Mouse (Mus musculus): ENCODE data around the gene Rims3. TPM values are rescaled to one million over a fixed set of nuclear protein-coding genes. Genes with fewer than 3 reads are reported as not detected.

Rims3 gene
- polyA plus RNA-seq, 1 experiment from 2014 or later: 3.8 TPM

DNA sequence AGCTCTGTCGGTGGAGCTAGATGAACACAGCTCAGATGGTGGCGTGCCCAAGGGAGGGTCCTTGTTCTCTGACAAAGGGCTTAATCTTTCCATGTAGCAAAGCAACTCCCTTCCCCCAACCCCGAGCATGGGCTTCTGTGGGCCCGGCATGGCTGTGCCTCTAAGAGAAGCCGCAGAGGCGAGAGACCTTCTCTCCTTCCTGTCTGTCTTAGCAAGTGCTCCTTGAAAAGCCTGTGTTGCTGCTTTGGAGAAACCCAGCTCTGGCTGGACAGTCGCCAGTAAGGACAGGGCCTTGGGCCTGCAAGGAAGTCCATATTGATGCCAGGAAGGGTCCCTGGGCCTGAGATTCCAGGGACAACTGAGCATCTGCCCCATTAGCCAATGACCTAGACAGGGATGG is 40.6 kb downstream of the Rims3 start:
- Histone ChIP-seq H3K36me3 (no peaks in the 10 kb centered on the region), H3K27ac (no peak overlapping the region), H3K4me1 (peaks cover 14% of the 10 kb centered on the region), H3K4me3 (no peak overlapping the region), H3K9me3 (no peaks in the 10 kb centered on the region), H3K4me2 (replicated peaks) (no peak overlapping the region), H3K27me3 (peaks cover 9% of the 10 kb centered on the region; the same call in 1 of the 2 replicates), H3K9ac (no peak overlapping the region)
- WGBS: 79% methylated on average over 7 of the region's 7 CpGs
- no peak for ATAC-seq (ENCODE audit: insufficient number of reproducible peaks, insufficient read depth, low FRiP score, low TSS enrichment)

DNA sequence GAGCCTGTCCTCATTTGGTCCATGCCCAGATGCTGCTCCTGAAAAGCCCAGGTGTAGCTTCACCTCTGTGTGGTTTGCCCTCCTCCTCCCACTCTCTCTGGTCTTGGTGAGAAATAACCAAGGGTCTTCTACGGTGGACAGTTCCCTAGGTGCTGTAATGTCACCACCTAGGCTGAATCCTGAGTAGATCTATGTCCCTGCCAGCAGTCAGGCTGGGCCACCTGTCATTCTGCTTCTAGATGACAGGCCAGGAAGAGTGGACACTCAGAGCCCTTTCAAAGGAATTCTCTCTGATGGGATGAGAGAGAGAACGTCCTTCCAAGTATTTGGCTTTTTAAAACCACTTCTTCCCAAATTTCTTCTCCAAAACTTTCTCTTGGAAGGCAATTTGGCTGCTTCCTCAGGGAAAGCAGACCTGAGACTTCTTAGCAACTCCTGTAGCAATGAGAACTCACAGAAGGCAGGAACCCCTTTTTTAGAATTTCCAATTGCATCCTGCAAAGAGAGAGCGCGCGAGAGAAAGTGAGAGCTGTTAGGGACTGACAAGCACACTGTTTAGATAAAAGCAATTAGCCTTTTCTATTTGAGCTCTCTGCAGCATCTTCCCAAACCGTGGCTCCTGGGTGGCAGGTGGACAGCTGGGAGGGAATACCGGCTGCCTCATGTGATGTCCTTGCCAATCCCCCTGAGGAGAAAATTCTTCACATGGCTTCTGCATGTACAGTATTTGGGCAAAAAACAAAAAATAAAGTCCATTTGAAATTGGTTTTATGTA is 41.4 kb downstream of the Rims3 start:
- H3K36me3 ChIP-seq: no peaks in the 10 kb centered on the region
- H3K4me3 ChIP-seq: no peak overlapping the region
- WGBS: 80% methylated on average over 7 of the region's 7 CpGs
- peaks cover 9% of the 10 kb centered on the region; the same call in 1 of the 2 replicates for H3K27me3 ChIP-seq
- no peak overlapping the region for H3K27ac ChIP-seq
- H3K9me3 ChIP-seq: no peaks in the 10 kb centered on the region
- ATAC-seq (ENCODE audit: insufficient number of reproducible peaks, insufficient read depth, low FRiP score, low TSS enrichment): no peak
- no peak overlapping the region for H3K9ac ChIP-seq
- H3K4me2 ChIP-seq (replicated peaks): no peak overlapping the region
- H3K4me1 ChIP-seq: peaks cover 10% of the 10 kb centered on the region

DNA sequence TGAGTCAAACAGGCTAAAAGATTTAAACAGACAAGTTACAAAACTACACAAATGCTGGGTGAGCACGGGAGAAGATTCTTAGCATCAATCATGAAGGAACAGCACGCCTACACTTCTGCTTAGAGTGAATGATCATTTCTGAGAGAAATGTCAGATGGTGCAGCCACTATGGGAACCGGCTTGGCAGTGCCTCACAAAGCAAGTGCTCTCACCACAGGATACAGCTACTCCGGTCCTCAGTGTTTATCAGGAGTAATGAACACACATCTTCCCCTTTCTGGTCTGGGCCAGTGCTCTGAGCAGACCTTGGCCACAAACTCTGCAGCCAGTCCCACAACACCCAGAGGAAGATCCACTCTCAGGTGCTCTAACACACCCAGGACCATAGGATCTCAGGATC is 49.9 kb downstream of the Rims3 start:
- Histone ChIP-seq H3K27me3 (no peaks in the 10 kb centered on the region), H3K9me3 (no peaks in the 10 kb centered on the region), H3K4me3 (no peak overlapping the region), H3K36me3 (no peaks in the 10 kb centered on the region), H3K9ac (no peak overlapping the region), H3K27ac (no peak overlapping the region), H3K4me1 (no peaks in the 10 kb centered on the region), H3K4me2 (replicated peaks) (no peak overlapping the region)
- 73% methylated on average over 4 of the region's 4 CpGs for WGBS
- ATAC-seq (ENCODE audit: insufficient number of reproducible peaks, insufficient read depth, low FRiP score, low TSS enrichment): no peak

DNA sequence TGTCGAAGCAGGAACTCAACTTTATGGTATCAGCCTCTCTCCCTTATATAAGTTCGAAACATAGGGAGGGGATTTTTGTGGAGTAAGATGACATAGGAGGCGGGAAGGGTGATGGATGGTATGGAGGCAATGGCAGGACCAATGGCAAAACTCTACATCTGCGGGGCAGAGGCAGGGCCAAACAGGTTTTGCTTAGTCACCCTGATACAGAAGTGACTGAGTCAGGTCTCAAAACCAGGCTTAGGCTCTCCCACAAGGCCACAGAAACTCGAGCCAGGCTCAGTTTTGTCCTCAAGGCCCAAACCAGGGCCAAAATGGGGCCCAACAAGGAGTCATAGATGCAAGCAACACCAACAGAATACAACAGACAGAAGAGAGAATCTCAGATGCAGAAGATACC is 51.0 kb downstream of the Rims3 start:
- H3K27me3 ChIP-seq: no peaks in the 10 kb centered on the region
- no peaks in the 10 kb centered on the region for H3K36me3 ChIP-seq
- no peak for ATAC-seq (ENCODE audit: insufficient number of reproducible peaks, insufficient read depth, low FRiP score, low TSS enrichment)
- H3K27ac ChIP-seq: no peak overlapping the region
- H3K4me2 ChIP-seq (replicated peaks): no peak overlapping the region
- no peak overlapping the region for H3K9ac ChIP-seq
- 75% methylated on average over 5 of the region's 5 CpGs for WGBS
- H3K4me1 ChIP-seq: no peaks in the 10 kb centered on the region
- no peaks in the 10 kb centered on the region for H3K9me3 ChIP-seq
- no peak overlapping the region for H3K4me3 ChIP-seq

DNA sequence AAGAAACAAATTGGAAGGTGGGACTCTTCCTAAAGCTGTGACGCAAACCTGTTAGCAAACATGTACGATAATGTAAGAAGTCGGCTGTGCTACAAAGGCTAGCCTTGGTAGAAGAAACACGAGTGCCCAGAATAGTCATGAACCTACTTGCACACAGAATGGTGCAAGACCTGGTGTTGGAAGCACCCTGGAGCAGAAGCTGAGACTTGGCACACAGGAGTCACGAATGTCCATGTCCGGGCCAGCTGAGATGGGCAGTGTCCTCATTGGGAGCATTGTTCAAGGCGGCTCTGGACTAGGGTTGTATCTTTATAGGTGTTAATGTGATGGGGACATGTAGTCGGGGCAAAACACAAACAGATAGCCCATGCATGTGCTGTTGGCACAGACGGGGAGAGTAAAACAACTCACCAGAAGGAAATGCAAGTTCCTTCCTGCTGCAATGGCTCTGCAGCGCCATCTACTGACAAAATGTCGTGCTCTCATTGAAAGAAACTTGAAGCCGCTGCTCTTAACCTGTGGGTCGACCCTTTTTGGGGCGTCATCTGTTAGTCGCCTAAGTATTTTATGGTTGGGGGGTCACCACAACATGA is 55.0 kb downstream of the Rims3 start:
- Histone ChIP-seq H3K9me3 (no peaks in the 10 kb centered on the region), H3K27ac (no peak overlapping the region), H3K4me1 (no peaks in the 10 kb centered on the region), H3K36me3 (no peaks in the 10 kb centered on the region), H3K27me3 (no peaks in the 10 kb centered on the region), H3K4me2 (replicated peaks) (no peak overlapping the region), H3K9ac (no peak overlapping the region), H3K4me3 (no peak overlapping the region)
- WGBS: 31% methylated on average over 15 of the region's 15 CpGs
- ATAC-seq (ENCODE audit: insufficient number of reproducible peaks, insufficient read depth, low FRiP score, low TSS enrichment): no peak

DNA sequence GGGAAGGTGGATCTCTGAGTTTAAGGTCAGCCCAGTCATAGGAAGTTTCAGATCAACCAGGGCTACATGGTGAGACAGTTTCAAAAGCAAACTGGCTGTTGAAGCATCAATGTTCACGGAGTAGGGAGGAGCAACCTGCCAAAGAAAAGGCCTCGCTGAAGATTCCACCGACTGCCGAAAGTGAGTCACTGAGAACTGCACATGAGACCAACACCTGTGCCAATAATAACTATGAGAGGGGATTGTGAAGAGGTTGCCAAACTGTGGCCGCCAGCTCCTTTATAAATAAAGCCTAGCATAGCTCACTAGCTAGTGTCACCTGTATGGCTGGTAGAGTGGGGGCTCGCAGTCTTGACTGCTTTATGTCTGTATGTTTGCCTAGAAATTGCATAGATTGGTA is 56.5 kb downstream of the Rims3 start:
- Histone ChIP-seq H3K27ac (no peak overlapping the region), H3K9me3 (no peaks in the 10 kb centered on the region), H3K4me3 (no peak overlapping the region), H3K9ac (no peak overlapping the region), H3K4me1 (no peaks in the 10 kb centered on the region), H3K27me3 (no peaks in the 10 kb centered on the region), H3K36me3 (no peaks in the 10 kb centered on the region), H3K4me2 (replicated peaks) (no peak overlapping the region)
- ATAC-seq (ENCODE audit: insufficient number of reproducible peaks, insufficient read depth, low FRiP score, low TSS enrichment): no peak
- 83% methylated on average over 6 of the region's 6 CpGs for WGBS

DNA sequence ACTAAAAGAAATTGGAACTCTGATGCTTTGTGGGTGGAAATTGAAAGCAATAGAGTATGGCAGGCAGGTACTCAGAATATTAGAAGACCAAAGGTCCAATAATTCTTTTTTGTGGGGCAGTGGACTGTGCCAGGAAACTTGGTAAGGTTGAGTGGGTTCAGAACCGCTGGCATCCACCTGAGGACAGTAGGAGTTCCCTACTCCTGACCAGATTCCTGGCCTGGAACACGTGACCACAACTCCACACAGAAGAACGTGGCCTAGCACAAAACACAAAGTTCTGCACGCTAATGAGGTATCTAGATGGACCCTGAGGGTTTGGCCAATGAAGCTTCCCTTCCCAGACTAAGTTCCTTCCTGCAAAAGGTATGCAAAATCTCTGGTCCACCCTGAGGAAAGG is 58.2 kb downstream of the Rims3 start:
- 48% methylated on average over 4 of the region's 4 CpGs for WGBS
- Histone ChIP-seq H3K36me3 (no peaks in the 10 kb centered on the region), H3K27ac (no peak overlapping the region), H3K4me1 (no peaks in the 10 kb centered on the region), H3K4me2 (replicated peaks) (no peak overlapping the region), H3K9ac (no peak overlapping the region), H3K27me3 (no peaks in the 10 kb centered on the region), H3K9me3 (no peaks in the 10 kb centered on the region), H3K4me3 (no peak overlapping the region)
- ATAC-seq (ENCODE audit: insufficient number of reproducible peaks, insufficient read depth, low FRiP score, low TSS enrichment): no peak

DNA sequence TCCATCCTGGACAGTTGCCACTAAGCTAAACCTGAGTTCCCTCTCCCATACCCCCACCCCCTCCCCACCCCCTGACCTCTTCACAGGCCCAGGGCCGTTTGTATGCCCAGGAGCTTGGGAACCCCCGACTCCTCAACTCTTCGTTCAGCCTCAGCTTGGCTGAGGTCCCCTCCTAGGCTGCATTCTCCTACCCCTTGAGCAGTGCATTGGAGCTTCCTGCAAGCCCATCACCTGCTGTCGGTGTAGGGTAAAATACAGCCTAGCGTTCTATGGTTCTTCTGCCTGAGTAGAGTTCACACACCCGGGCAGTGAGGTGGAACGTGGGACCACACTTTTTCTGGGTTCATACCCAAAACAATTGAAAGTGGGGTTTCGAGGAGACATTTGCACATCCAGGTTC is 58.8 kb downstream of the Rims3 start:
- H3K4me1 ChIP-seq: no peaks in the 10 kb centered on the region
- no peaks in the 10 kb centered on the region for H3K36me3 ChIP-seq
- H3K27me3 ChIP-seq: no peaks in the 10 kb centered on the region
- ATAC-seq (ENCODE audit: insufficient number of reproducible peaks, insufficient read depth, low FRiP score, low TSS enrichment): no peak
- no peak overlapping the region for H3K27ac ChIP-seq
- no peaks in the 10 kb centered on the region for H3K9me3 ChIP-seq
- WGBS: 64% methylated on average over 8 of the region's 8 CpGs
- no peak overlapping the region for H3K4me3 ChIP-seq
- H3K4me2 ChIP-seq (replicated peaks): no peak overlapping the region
- no peak overlapping the region for H3K9ac ChIP-seq

DNA sequence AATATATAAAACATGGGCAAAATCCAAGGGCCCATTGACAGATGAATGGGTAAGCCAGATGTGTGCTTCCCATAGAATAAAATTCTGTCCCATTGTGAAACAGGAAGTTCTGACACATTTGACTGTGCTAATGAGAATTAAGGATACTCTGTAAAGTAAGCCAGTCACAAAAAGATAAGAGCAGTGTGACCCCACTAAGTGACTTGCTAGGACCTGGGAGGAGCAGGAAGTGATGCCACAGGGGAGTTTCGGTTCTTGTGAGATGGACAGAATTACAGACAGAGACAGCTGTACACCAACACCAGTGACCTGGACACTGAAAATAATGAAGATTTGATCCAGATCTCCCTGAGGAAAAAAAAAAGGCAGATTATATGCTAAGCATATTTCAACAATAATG is 59.2 kb downstream of the Rims3 start:
- WGBS: 74% methylated on average over 1 of the region's 1 CpGs
- no peak for ATAC-seq (ENCODE audit: insufficient number of reproducible peaks, insufficient read depth, low FRiP score, low TSS enrichment)
- H3K27ac ChIP-seq: no peak overlapping the region
- H3K9ac ChIP-seq: no peak overlapping the region
- H3K9me3 ChIP-seq: no peaks in the 10 kb centered on the region
- H3K4me1 ChIP-seq: no peaks in the 10 kb centered on the region
- H3K36me3 ChIP-seq: no peaks in the 10 kb centered on the region
- H3K4me3 ChIP-seq: no peak overlapping the region
- H3K4me2 ChIP-seq (replicated peaks): no peak overlapping the region
- H3K27me3 ChIP-seq: no peaks in the 10 kb centered on the region

DNA sequence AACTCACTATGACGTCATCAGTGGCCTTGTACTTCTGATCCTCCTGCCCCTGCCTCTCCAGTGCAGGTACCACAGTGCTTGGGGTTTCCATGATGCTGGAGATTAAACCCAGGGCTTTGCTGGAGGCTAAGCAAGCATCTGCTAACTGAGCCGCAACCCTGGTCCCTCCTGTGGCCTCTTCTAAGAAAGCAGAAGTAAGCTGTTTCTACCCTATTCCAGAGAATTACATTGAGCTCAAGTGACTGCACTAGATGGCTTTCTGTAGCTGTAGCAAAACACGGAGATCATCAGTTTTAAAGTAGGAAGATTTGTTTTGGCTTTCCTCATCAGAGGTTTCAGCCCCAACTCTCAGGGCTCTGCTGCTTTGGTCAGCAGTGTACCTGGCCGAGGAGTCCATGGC is 59.9 kb downstream of the Rims3 start:
- Histone ChIP-seq H3K9ac (no peak overlapping the region), H3K4me1 (no peaks in the 10 kb centered on the region), H3K36me3 (no peaks in the 10 kb centered on the region), H3K4me3 (no peak overlapping the region), H3K4me2 (replicated peaks) (no peak overlapping the region), H3K27ac (no peak overlapping the region), H3K27me3 (no peaks in the 10 kb centered on the region), H3K9me3 (no peaks in the 10 kb centered on the region)
- WGBS: 71% methylated on average over 4 of the region's 4 CpGs
- ATAC-seq (ENCODE audit: insufficient number of reproducible peaks, insufficient read depth, low FRiP score, low TSS enrichment): no peak

DNA sequence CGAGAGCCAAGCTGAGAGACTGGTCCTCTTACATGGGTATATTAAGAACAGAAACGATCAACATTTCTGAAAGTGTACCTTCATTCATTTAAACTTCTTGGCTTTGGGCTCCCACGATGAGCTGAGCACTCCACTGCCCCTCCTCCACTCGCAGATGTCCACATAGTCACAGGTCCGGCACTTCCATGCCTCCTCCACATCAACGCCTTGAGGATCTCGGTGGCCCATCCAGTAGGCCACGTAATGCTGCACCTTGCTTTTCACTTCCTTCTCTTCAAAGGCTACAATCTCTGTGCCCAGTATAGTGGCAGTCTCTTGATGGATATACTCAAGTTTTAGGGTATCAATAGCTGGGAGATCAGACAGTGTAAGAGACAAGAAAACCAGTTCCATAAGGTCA is 66.8 kb downstream of the Rims3 start:
- H3K4me3 ChIP-seq: no peak overlapping the region
- H3K9ac ChIP-seq: no peak overlapping the region
- 95% methylated on average over 8 of the region's 8 CpGs for WGBS
- H3K4me1 ChIP-seq: no peaks in the 10 kb centered on the region
- no peak overlapping the region for H3K27ac ChIP-seq
- ATAC-seq (ENCODE audit: insufficient number of reproducible peaks, insufficient read depth, low FRiP score, low TSS enrichment): no peak
- H3K9me3 ChIP-seq: peaks cover 11% of the 10 kb centered on the region
- H3K36me3 ChIP-seq: peaks cover 29% of the 10 kb centered on the region
- no peak overlapping the region for H3K4me2 ChIP-seq (replicated peaks)
- no peaks in the 10 kb centered on the region for H3K27me3 ChIP-seq

DNA sequence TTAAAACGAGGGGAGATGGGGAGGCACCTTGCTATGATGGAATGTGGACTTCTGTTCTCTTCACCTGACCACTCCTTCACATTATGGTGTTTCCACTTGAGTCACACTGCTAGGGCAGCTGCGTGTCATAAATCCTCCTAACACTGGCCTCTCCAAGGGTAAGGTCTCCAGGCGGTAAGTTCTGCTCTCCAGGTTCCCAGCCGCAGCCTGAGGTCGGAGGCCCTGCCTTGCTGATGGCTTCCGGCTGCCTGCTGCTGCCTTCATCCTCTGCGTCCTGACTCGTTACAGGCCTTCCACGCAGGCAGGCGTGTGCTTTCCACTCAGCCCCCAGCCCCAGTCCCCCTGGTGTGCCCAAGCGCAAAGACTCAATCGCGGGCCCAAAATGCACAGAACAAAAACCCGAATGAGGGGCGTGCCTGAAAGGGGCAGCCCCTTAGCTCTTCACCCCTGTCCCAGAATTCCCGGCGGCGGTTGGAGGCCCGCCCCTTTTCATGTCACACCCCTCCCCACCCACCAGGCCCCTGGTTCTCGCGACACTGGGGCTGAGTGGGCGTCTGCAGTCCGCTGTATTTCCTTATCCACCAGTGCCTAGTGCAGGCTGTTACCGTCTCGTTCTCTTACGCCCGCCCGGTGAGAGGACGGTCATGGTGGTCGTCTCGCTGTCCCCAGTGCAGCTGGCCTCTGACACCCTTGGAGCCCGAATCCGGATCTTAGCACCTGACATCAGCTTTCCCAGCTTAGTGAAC is 70.1 kb downstream of the Rims3 start, which contains the start of gene Exo5:
Gene Exo5 (minus strand): TSS at position 464 of the 746 bp plus-strand sequence.
- ATAC-seq (ENCODE audit: insufficient number of reproducible peaks, insufficient read depth, low FRiP score, low TSS enrichment): peak; percentile 96
- H3K4me2 ChIP-seq (replicated peaks): peak within 1 kb of the TSS; percentile 50
- WGBS: under 1% methylated on average over 33 of the region's 33 CpGs
- peak within 1 kb of the TSS; percentile 89 for H3K27ac ChIP-seq
- peak within 1 kb of the TSS; percentile 71 for H3K9ac ChIP-seq
- H3K4me3 ChIP-seq: peak within 1 kb of the TSS; percentile 68
- peaks cover 11% of the 10 kb centered on the region for H3K9me3 ChIP-seq
- H3K4me1 ChIP-seq: no peaks in the 10 kb centered on the region
- H3K27me3 ChIP-seq: no peaks in the 10 kb centered on the region
- H3K36me3 ChIP-seq: peaks cover 29% of the 10 kb centered on the region
